Mouse (Mus musculus) neural tube, embryonic 15.5 days (tissue): ENCODE data around the gene Pla2g1b. TPM values are rescaled to one million over a fixed set of nuclear protein-coding genes. Genes with fewer than 3 reads are reported as not detected.
"Not testable (repeated sequence)": the region's sequence is repeated elsewhere in the genome, so short reads cannot be mapped to it uniquely, and the experiment has no call there.

ENCODE experiments used
- ATAC-seq: fragments of 200-750 bp; cut with Nextera tagmentation; 2 replicates; pipeline ENCODE4 v1.8.0; 2017; ENCODE audit warnings: mild to moderate bottlenecking, moderate TSS enrichment, moderate library complexity; ENCODE audit not compliant: low FRiP score
- H3K27ac ChIP-seq: fragments of 300-500 bp; sonication (generic); replicated peaks from 2 replicates; pipeline ENCODE4 v1.5.1; 2015; ENCODE audit warnings: mild to moderate bottlenecking, inconsistent platforms
- H3K27me3 ChIP-seq: fragments of 300-500 bp; sonication (generic); replicated peaks from 2 replicates; pipeline ENCODE4 v1.6.1; 2015; ENCODE audit warnings: inconsistent platforms
- H3K36me3 ChIP-seq: fragments of 300-500 bp; sonication (generic); 2 replicates; pipeline ENCODE4 v1.6.1; 2015; ENCODE audit warnings: inconsistent platforms
- H3K4me1 ChIP-seq: fragments of 300-500 bp; sonication (generic); 2 replicates; pipeline ENCODE4 v1.6.1; 2015; ENCODE audit warnings: inconsistent platforms
- H3K4me2 ChIP-seq: fragments of 300-500 bp; sonication (generic); 2 replicates; pipeline ENCODE4 v1.6.1; 2015; ENCODE audit warnings: inconsistent platforms, mild to moderate bottlenecking, moderate library complexity
- H3K4me3 ChIP-seq: fragments of 300-500 bp; sonication (generic); replicated peaks from 2 replicates; pipeline ENCODE4 v1.5.1; 2015; ENCODE audit warnings: mild to moderate bottlenecking, inconsistent platforms
- H3K9ac ChIP-seq: fragments of 300-500 bp; sonication (generic); replicated peaks from 2 replicates; pipeline ENCODE4 v1.6.1; 2015; ENCODE audit warnings: mild to moderate bottlenecking, inconsistent platforms
- H3K9me3 ChIP-seq: fragments of 300-500 bp; sonication (generic); replicated peaks from 2 replicates; pipeline ENCODE4 v1.6.1; 2016; ENCODE audit warnings: inconsistent platforms
- WGBS: fragments of 180-500 bp; shearing (Covaris S2); methylation state at CpG from one replicate; pipeline ENCODE4 v1.1.7; 2015; ENCODE audit warnings: mixed read lengths; 5-methylcytosine and 5-hydroxymethylcytosine counted together
- polyA plus RNA-seq: library from polyadenylated mRNA; unstranded; fragments of >200 nt; fragmentation: Nextera tagmentation; extraction: Ambion mirVana; gene quantifications from 2 replicates; pipeline ENCODE4 v1.2.1, GENCODE M21; 2015

Gene Pla2g1b
- polyA plus RNA-seq, 1 experiment from 2014 or later, result 0.81 TPM

- H3K4me3 ChIP-seq, result no peak overlapping the region
- no peak overlapping the region for H3K9ac ChIP-seq
- WGBS, result 66% methylated on average over 9 of the region's 9 CpGs
- no peaks in the 10 kb centered on the region for H3K4me1 ChIP-seq
- H3K36me3 ChIP-seq, result no peaks in the 10 kb centered on the region
- no peak for ATAC-seq
- H3K4me2 ChIP-seq, result no peak overlapping the region
- H3K27me3 ChIP-seq, result no peaks in the 10 kb centered on the region
- no peak overlapping the region for H3K27ac ChIP-seq
- no peaks in the 10 kb centered on the region for H3K9me3 ChIP-seq
These were observed 32.5 kb downstream of the Pla2g1b start for GRCm38 (mm10) chr5:115498307-115499240.

- no peak overlapping the region for H3K9ac ChIP-seq
- no peaks in the 10 kb centered on the region for H3K4me1 ChIP-seq
- H3K27me3 ChIP-seq, result no peaks in the 10 kb centered on the region
- ATAC-seq, result no peak
- 82% methylated on average over 12 of the region's 12 CpGs for WGBS
- H3K4me3 ChIP-seq, result no peak overlapping the region
- no peak overlapping the region for H3K27ac ChIP-seq
- H3K4me2 ChIP-seq, result no peak overlapping the region
- H3K9me3 ChIP-seq, result no peaks in the 10 kb centered on the region
- H3K36me3 ChIP-seq, result no peaks in the 10 kb centered on the region
These were observed 34.4 kb downstream of the Pla2g1b start for GRCm38 (mm10) chr5:115500383-115500935.

DNA sequence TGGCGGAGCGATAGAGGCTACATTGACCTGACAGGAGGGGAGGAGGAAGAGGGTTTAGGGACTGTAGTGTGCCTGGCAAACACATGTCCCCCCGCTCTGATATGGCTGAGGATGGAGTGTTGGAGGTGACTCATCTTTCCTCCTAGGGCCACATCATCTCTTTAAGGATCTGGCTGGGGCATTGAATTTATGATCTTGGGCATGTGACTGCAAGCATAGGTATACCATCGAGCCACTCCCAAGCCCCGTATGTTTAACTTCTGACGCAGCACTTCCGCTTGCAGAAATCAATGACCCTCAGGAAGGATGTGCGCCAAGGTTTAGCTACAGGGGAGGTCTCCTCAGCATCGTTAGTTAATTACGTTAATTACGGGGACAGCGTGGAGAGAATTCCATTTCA lies 37.0 kb downstream of the Pla2g1b start:
- Histone ChIP-seq H3K9me3 (no peaks in the 10 kb centered on the region), H3K9ac (no peak overlapping the region), H3K4me1 (peaks cover 12% of the 10 kb centered on the region), H3K4me3 (no peak overlapping the region), H3K4me2 (no peak overlapping the region), H3K27me3 (no peaks in the 10 kb centered on the region), H3K27ac (no peak overlapping the region), H3K36me3 (no peaks in the 10 kb centered on the region)
- WGBS, result 63% methylated on average over 12 of the region's 12 CpGs
- ATAC-seq, result no peak

DNA sequence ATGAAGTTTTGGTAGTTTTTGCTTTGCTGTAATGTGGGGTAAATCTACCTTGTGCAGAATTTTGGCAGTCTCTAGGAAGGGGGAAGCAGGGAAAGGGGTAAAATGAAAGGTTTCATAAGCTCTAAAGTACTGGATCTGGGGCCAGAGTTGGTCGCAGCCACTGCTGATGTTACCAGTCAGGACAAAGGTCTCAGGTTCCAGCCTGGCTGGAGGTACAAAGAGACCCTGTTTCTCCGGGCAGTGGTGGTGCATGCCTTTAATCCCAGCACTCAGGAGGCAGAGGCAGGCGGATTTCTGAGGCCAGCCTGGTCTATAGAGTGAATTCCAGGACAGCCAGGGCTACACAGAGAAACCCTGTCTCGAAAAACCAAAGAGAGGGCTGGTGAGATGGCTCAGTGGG lies 39.6 kb downstream of the Pla2g1b start:
- not testable (repeated sequence) for H3K9ac ChIP-seq, H3K36me3 ChIP-seq, H3K27me3 ChIP-seq, ATAC-seq, H3K9me3 ChIP-seq, H3K4me3 ChIP-seq, H3K4me2 ChIP-seq, H3K27ac ChIP-seq
- 82% methylated on average over 4 of the region's 4 CpGs for WGBS
- peaks cover 37% of the 10 kb centered on the region for H3K4me1 ChIP-seq

GRCm38 (mm10) chr5:115506454-115507201 lies 40.6 kb downstream of the Pla2g1b start, which contains the start of gene Pxn:
TSS of gene Pxn (plus strand) at chr5:115506676.
- peak; percentile 72 for ATAC-seq
- Histone ChIP-seq H3K27me3 (no peaks in the 10 kb centered on the region), H3K36me3 (no peaks in the 10 kb centered on the region), H3K4me3 (peak within 1 kb of the TSS; percentile 97), H3K27ac (peak within 1 kb of the TSS; percentile 72), H3K4me1 (peaks cover 37% of the 10 kb centered on the region), H3K9me3 (no peaks in the 10 kb centered on the region), H3K4me2 (peak within 1 kb of the TSS; percentile 87), H3K9ac (peak within 1 kb of the TSS; percentile 86)
- WGBS, result under 1% methylated on average over 58 of the region's 74 CpGs

GRCm38 (mm10) chr5:115507267-115507980 lies 41.4 kb downstream of the Pla2g1b start:
- Histone ChIP-seq H3K4me1 (peaks cover 41% of the 10 kb centered on the region), H3K4me3 (peak overlapping the region; percentile 97), H3K27me3 (no peaks in the 10 kb centered on the region), H3K27ac (peak overlapping the region; percentile 72; the same call in 1 of the 2 replicates), H3K36me3 (no peaks in the 10 kb centered on the region), H3K9me3 (no peaks in the 10 kb centered on the region), H3K9ac (peak overlapping the region; percentile 86), H3K4me2 (peak overlapping the region; percentile 87)
- peak; percentile 14; the same call in 1 of the 2 replicates for ATAC-seq
- WGBS, result 30% methylated on average over 12 of the region's 12 CpGs

GRCm38 (mm10) chr5:115507981-115508858 lies 42.2 kb downstream of the Pla2g1b start:
- Histone ChIP-seq H3K36me3 (no peaks in the 10 kb centered on the region), H3K27ac (0 out of 2 replicates have a peak overlapping the region, but pooled peaks have one; percentile 24), H3K9ac (peak overlapping the region; percentile 86), H3K4me1 (peaks cover 41% of the 10 kb centered on the region), H3K4me3 (peak overlapping the region; percentile 97), H3K4me2 (peak overlapping the region; percentile 87), H3K9me3 (no peaks in the 10 kb centered on the region), H3K27me3 (no peaks in the 10 kb centered on the region)
- ATAC-seq, result no peak
- 52% methylated on average over 18 of the region's 18 CpGs for WGBS

DNA sequence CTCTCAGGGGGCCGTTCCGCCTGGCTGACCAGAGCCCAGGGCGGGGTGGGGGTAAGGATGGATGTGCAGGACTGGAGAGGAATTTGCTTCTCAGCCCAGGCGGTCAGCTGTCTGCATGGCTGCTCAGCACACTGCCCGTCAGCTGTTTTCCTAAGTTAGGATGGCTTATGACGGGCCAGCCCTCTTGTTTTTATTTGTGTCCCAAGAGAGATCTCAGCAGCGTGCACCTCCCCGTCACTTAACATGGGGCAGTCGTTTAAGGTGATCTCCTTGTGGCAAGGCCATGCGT lies 42.7 kb downstream of the Pla2g1b start:
- H3K4me3 ChIP-seq, result peak overlapping the region; percentile 97
- peaks cover 41% of the 10 kb centered on the region for H3K4me1 ChIP-seq
- H3K27me3 ChIP-seq, result no peaks in the 10 kb centered on the region
- peak overlapping the region; percentile 87 for H3K4me2 ChIP-seq
- 0 out of 2 replicates have a peak, but pooled peaks have one; percentile 15 for ATAC-seq
- no peaks in the 10 kb centered on the region for H3K36me3 ChIP-seq
- H3K27ac ChIP-seq, result 0 out of 2 replicates have a peak overlapping the region, but pooled peaks have one; percentile 24
- WGBS, result 26% methylated on average over 10 of the region's 10 CpGs
- H3K9ac ChIP-seq, result 0 out of 2 replicates have a peak overlapping the region, but pooled peaks have one; percentile 21
- no peaks in the 10 kb centered on the region for H3K9me3 ChIP-seq

- H3K36me3 ChIP-seq, result no peaks in the 10 kb centered on the region
- H3K27ac ChIP-seq, result peak overlapping the region; percentile 49
- ATAC-seq, result no peak
- 0 out of 2 replicates have a peak overlapping the region, but pooled peaks have one; percentile 97 for H3K4me3 ChIP-seq
- H3K9ac ChIP-seq, result peak overlapping the region; percentile 4; the same call in 1 of the 2 replicates
- no peaks in the 10 kb centered on the region for H3K27me3 ChIP-seq
- WGBS, result 35% methylated on average over 15 of the region's 15 CpGs
- H3K4me1 ChIP-seq, result peaks cover 42% of the 10 kb centered on the region
- H3K9me3 ChIP-seq, result no peaks in the 10 kb centered on the region
- H3K4me2 ChIP-seq, result peak overlapping the region; percentile 87
These were observed 43.3 kb downstream of the Pla2g1b start for GRCm38 (mm10) chr5:115509321-115509761.
